Mouse (Mus musculus) C2C12 (cell line): Measurements from ENCODE around the gene Tenm4. TPM values are rescaled to one million over a fixed set of nuclear protein-coding genes. Genes with fewer than 3 reads are reported as not detected.

Experiments used
- H3K27me3 ChIP-seq: one replicate; pipeline ENCODE4 v1.6.1; 2011; ENCODE audit not compliant: control insufficient read depth, insufficient read depth, insufficient read length
- H3K36me3 ChIP-seq: one replicate; pipeline ENCODE4 v1.6.1; 2011; ENCODE audit not compliant: control insufficient read depth, insufficient read depth
- H3K4me3 ChIP-seq: one replicate; pipeline ENCODE4 v1.5.1; 2011; ENCODE audit warnings: mild to moderate bottlenecking, control low read depth; ENCODE audit not compliant: poor library complexity, insufficient read depth, severe bottlenecking
- H3K79me2 ChIP-seq: one replicate; pipeline ENCODE4 v1.6.1; 2011; ENCODE audit not compliant: control insufficient read depth, insufficient read depth
- H3K79me3 ChIP-seq: one replicate; pipeline ENCODE4 v1.6.1; 2011; ENCODE audit warnings: low read depth, control low read depth
- H3ac ChIP-seq: one replicate; pipeline ENCODE3; 2011; ENCODE audit warnings: low read depth; ENCODE audit not compliant: control insufficient read depth, insufficient read length
- CEBPB ChIP-seq: IDR thresholded peaks from one replicate; pipeline ENCODE4 v1.6.1; 2011; ENCODE audit warnings: low read depth, mild to moderate bottlenecking, control low read depth, moderate library complexity
- CTCF ChIP-seq: IDR thresholded peaks from one replicate; pipeline ENCODE4 v1.5.1; 2011; ENCODE audit not compliant: control insufficient read depth, insufficient read depth, insufficient read length
- FOSL1 ChIP-seq: IDR thresholded peaks from one replicate; pipeline ENCODE4 v1.8.0; 2011; ENCODE audit warnings: mild to moderate bottlenecking, low read length; ENCODE audit not compliant: poor library complexity, insufficient read depth, severe bottlenecking
- MAX ChIP-seq: IDR thresholded peaks from one replicate; pipeline ENCODE4 v1.6.1; 2011; ENCODE audit warnings: mild to moderate bottlenecking, control low read depth
- MYOD1 ChIP-seq: IDR thresholded peaks from one replicate; pipeline ENCODE4 v1.6.1; 2011; ENCODE audit warnings: low read depth; ENCODE audit not compliant: control insufficient read depth, insufficient read length
- MYOG ChIP-seq: IDR thresholded peaks from one replicate; pipeline ENCODE4 v1.6.1; 2011; ENCODE audit not compliant: control insufficient read depth, insufficient read length; ENCODE audit errors: extremely low read depth
- USF1 ChIP-seq: IDR thresholded peaks from one replicate; pipeline ENCODE4 v1.6.1; 2011; ENCODE audit warnings: low read depth, mild to moderate bottlenecking, control low read depth, moderate library complexity
- polyA plus RNA-seq: library from polyadenylated mRNA; unstranded; fragments of >200 nt; fragmentation: generic; extraction: Trizol; gene quantifications from one replicate; pipeline ENCODE4 v1.2.1, GENCODE M21; 2012; ENCODE audit warnings: missing spikeins

Tenm4 gene
- polyA plus RNA-seq, 1 experiment = 0.71 TPM

GRCm38 (mm10) chr7:96530571-96531426 is 359.8 kb downstream of the Tenm4 start:
- H3K4me3 ChIP-seq = no peak overlapping the region
- TF ChIP-seq CTCF (no peak), FOSL1 (no peak), MYOD1 (no peak), MAX (no peak), MYOG (no peak), CEBPB (no peak)
- no peak overlapping the region for H3ac ChIP-seq
- no peaks in the 10 kb centered on the region for H3K27me3 ChIP-seq
- no peaks in the 10 kb centered on the region for H3K79me2 ChIP-seq
- H3K79me3 ChIP-seq = no peaks in the 10 kb centered on the region
- no peaks in the 10 kb centered on the region for H3K36me3 ChIP-seq

GRCm38 (mm10) chr7:96531954-96532737 is 361.1 kb downstream of the Tenm4 start:
- TF ChIP-seq USF1 (no peak), MAX (no peak), FOSL1 (no peak)
- Histone ChIP-seq H3K36me3 (no peaks in the 10 kb centered on the region), H3K79me3 (no peaks in the 10 kb centered on the region), H3K4me3 (no peak overlapping the region), H3ac (no peak overlapping the region), H3K79me2 (no peaks in the 10 kb centered on the region), H3K27me3 (no peaks in the 10 kb centered on the region)

GRCm38 (mm10) chr7:96532804-96533400 is 361.9 kb downstream of the Tenm4 start:
- TF ChIP-seq USF1 = no peak
- no peak for TF ChIP-seq FOSL1
- no peak for TF ChIP-seq MYOD1
- no peak for TF ChIP-seq MYOG
- TF ChIP-seq MAX = no peak
- no peak for TF ChIP-seq CTCF
- no peak for TF ChIP-seq CEBPB
- H3K4me3 ChIP-seq = no peak overlapping the region
- H3ac ChIP-seq = no peak overlapping the region
- no peaks in the 10 kb centered on the region for H3K36me3 ChIP-seq
- no peaks in the 10 kb centered on the region for H3K79me2 ChIP-seq
- H3K79me3 ChIP-seq = no peaks in the 10 kb centered on the region
- H3K27me3 ChIP-seq = no peaks in the 10 kb centered on the region

- Histone ChIP-seq H3K79me2 (no peaks in the 10 kb centered on the region), H3ac (no peak overlapping the region), H3K4me3 (no peak overlapping the region), H3K27me3 (no peaks in the 10 kb centered on the region), H3K79me3 (no peaks in the 10 kb centered on the region), H3K36me3 (no peaks in the 10 kb centered on the region)
- TF ChIP-seq USF1 (no peak), CEBPB (no peak), MYOG (no peak), CTCF (no peak), MAX (no peak), MYOD1 (no peak)
These were observed 365.4 kb downstream of the Tenm4 start for GRCm38 (mm10) chr7:96536313-96536880.

- Histone ChIP-seq H3ac (no peak overlapping the region), H3K4me3 (no peak overlapping the region), H3K79me2 (no peaks in the 10 kb centered on the region), H3K79me3 (no peaks in the 10 kb centered on the region), H3K27me3 (no peaks in the 10 kb centered on the region), H3K36me3 (no peaks in the 10 kb centered on the region)
- TF ChIP-seq MYOG (no peak), CTCF (no peak), FOSL1 (no peak), USF1 (no peak), CEBPB (no peak), MYOD1 (no peak), MAX (no peak)
These were observed 368.4 kb downstream of the Tenm4 start for GRCm38 (mm10) chr7:96539248-96540034.
